Mouse (Mus musculus) embryonic facial prominence, embryonic 10.5 days (tissue): ENCODE data around the gene St6galnac4. TPM values are rescaled to one million over a fixed set of nuclear protein-coding genes. Genes with fewer than 3 reads are reported as not detected.

ENCODE experiments used
- polyA plus RNA-seq: library from polyadenylated mRNA; unstranded; fragments of >200 nt; fragmentation: Nextera tagmentation; extraction: Ambion mirVana; gene quantifications from 2 replicates; pipeline ENCODE4 v1.2.1, GENCODE M21; 2016

Gene St6galnac4
- polyA plus RNA-seq, 1 experiment from 2014 or later: 26.4 TPM

Other genes with a start within 250 kb of the St6galnac4 start
- 65.8 and 66.4 TPM in 2 replicates for gene Ciz1, start 234.8 kb upstream of the St6galnac4 start, polyA plus RNA-seq
- 20.7 and 23.5 TPM in 2 replicates for gene Dnm1, start 233.8 kb upstream of the St6galnac4 start, polyA plus RNA-seq
- gene 1110008P14Rik, start 205.2 kb upstream of the St6galnac4 start, polyA plus RNA-seq: 35.0 and 39.3 TPM in 2 replicates
- gene Lcn2, start 198.8 kb upstream of the St6galnac4 start, polyA plus RNA-seq: not detected in 2 replicates
- 32.2 and 32.5 TPM in 2 replicates for gene Ptges2, start 191.2 kb upstream of the St6galnac4 start, polyA plus RNA-seq
- 6.4 and 6.8 TPM in 2 replicates for gene Naif1, start 136.6 kb upstream of the St6galnac4 start, polyA plus RNA-seq
- gene Slc25a25, start 135.7 kb upstream of the St6galnac4 start, polyA plus RNA-seq: 29.8 and 31.8 TPM in 2 replicates
- 11.8 and 12.3 TPM in 2 replicates for gene Fam102a, start 51.8 kb upstream of the St6galnac4 start, polyA plus RNA-seq
- 109 and 111 TPM in 2 replicates for gene Dpm2, start 16.2 kb upstream of the St6galnac4 start, polyA plus RNA-seq
- gene Pip5kl1, start 12.3 kb upstream of the St6galnac4 start, polyA plus RNA-seq: 2.0 and 2.1 TPM in 2 replicates
- gene 9430097D07Rik, start 11.4 kb upstream of the St6galnac4 start, polyA plus RNA-seq: 0.11 TPM in 2 replicates
- 17.1 and 17.3 TPM in 2 replicates for gene St6galnac6, start 12.6 kb downstream of the St6galnac4 start, polyA plus RNA-seq
- 20.5 and 24.7 TPM in 2 replicates for gene Ak1, start 34.7 kb downstream of the St6galnac4 start, polyA plus RNA-seq
- gene Eng, start 59.5 kb downstream of the St6galnac4 start, polyA plus RNA-seq: 23.7 and 25.5 TPM in 2 replicates
- 33.5 and 35.5 TPM in 2 replicates for gene Fpgs, start 117.0 kb downstream of the St6galnac4 start, polyA plus RNA-seq
- gene Cdk9, start 126.0 kb downstream of the St6galnac4 start, polyA plus RNA-seq: 130 and 135 TPM in 2 replicates
- gene Sh2d3c, start 134.0 kb downstream of the St6galnac4 start, polyA plus RNA-seq: 27.1 and 27.5 TPM in 2 replicates
- 0.52 and 0.57 TPM in 2 replicates for gene 6330409D20Rik, start 153.9 kb downstream of the St6galnac4 start, polyA plus RNA-seq
- gene Tor2a, start 170.1 kb downstream of the St6galnac4 start, polyA plus RNA-seq: 48.9 and 53.5 TPM in 2 replicates
- 0.31 and 0.34 TPM in 2 replicates for gene Ttc16, start 188.5 kb downstream of the St6galnac4 start, polyA plus RNA-seq
- 5.3 and 6.4 TPM in 2 replicates for gene Ptrh1, start 188.7 kb downstream of the St6galnac4 start, polyA plus RNA-seq
- gene Cfap157, start 197.3 kb downstream of the St6galnac4 start, polyA plus RNA-seq: 0.54 and 0.60 TPM in 2 replicates